Mouse (Mus musculus) layer of hippocampus, adult 18-20 months (tissue): ENCODE results near the gene Ctsd. TPM values are rescaled to one million over a fixed set of nuclear protein-coding genes. Genes with fewer than 3 reads are reported as not detected.

Experiments
- DNase-seq, 2 experiments: peaks; one replicate each; pipeline ENCODE4 v3.0.0; 2022; ENCODE audit warnings: low spot score in 2 of 2
- total RNA-seq, 2 experiments: library from RNA; stranded (reverse); gene quantifications; 2 replicates each; pipeline ENCODE4 v1.2.3; 2021

Gene Ctsd
- total RNA-seq, 2 experiments from 2014 or later = 303 to 349 TPM

- DNase-seq = no peak
These were observed 12.4 kb upstream of the Ctsd start for GRCm38 (mm10) chr7:142400112-142400749.

GRCm38 (mm10) chr7:142399250-142399649 lies 11.4 kb upstream of the Ctsd start:
- no peak for DNase-seq

DNA sequence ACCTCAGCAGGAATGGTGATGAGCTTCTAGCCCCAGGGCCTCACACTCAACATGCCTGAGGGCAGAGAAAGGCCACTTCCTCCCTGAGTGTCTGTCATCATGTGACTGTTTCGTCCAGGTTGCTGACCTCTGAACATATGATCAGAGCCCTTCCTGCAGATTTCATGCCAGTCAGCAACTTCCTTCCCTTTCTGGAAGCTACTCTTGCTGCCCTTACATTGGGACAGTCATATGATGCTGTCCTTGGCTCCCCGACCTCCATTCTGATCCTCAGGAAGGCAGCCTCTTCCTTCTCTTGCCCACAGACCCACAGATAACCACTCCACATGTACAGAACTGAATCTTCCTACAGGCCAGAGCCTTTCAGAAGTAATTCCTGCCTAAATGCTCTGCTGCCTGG lies 10.2 kb upstream of the Ctsd start:
- DNase-seq = no peak

DNA sequence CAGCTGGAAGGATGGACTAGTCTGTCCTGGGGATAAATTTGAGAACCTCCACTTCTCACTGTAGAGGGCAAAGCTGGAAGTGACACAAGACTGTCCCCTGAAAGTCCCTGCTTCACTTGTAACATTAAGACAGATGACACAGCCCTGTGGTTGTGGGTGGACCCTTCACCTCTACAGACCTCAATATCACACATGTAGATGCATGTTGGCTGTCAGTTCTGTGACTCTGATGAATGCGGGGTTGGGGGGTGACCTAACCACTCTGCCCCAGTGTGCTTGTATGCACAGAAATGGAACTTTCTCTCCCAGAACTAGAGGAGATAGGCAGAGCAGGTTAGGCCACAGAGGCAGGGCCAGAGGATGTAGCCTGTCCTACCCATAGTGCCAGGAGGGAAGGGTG lies 8.8 kb upstream of the Ctsd start:
- no peak for DNase-seq

DNA sequence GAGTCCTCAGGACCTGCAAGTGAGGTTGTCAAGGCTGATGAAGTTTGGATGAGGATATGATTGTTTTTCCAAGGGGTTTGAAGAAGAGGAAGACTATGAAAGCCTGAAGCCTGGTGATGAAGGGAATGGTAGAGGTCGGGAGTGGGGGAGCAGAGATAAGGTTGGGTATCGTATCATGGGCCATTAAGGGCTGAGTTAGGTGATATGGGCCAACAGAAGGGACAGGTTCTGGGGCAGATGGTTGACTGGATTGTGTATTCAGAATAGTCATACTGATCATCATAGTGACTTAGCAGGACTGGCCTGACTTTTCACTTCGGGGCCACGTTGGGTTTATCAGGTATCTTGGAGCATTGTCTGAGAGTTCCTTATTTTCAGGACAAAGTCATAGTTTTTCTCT lies 7.6 kb upstream of the Ctsd start:
- no peak for DNase-seq

- DNase-seq = no peak
These were observed 6.7 kb upstream of the Ctsd start for GRCm38 (mm10) chr7:142394261-142395190.

DNA sequence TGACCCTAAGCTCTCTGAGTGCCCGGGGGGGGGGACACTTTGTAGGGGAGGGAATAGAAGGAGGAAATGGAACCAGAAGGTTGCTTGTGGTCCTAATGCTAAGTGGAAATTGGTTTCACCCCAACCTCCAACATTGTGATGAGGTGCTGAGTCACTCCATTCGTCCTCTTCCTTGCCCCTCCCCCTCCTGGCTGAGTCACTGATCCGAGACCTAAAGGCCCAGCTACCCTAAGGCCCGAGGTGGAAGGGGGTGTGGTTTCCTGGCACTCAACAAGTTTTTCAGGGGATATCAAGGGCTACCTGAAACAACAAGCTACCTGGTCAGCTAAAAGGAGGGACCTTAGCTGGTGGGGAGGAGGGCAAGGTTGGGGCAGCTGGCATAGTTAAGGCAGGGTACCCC lies 5.4 kb upstream of the Ctsd start:
- DNase-seq = no peak

DNA sequence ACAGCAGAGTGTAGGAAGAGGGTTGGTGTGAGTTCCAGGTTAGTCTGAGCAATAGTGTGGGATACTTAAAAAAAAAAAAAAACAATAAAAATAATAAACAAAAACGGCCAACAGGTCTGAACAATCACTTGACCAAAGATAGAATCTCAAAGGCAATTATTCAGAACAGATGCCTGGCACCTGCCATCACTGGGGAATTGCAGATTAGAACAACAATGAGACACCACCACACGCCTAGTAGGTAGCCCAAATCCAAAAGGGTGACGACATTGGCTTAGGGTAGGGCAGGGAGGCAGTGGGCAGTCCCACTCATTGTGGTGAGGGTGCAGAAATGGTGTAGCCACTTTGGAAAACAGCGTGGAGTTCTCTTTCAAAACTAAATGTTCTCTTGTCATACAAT lies 3.8 kb upstream of the Ctsd start:
- no peak for DNase-seq

DNA sequence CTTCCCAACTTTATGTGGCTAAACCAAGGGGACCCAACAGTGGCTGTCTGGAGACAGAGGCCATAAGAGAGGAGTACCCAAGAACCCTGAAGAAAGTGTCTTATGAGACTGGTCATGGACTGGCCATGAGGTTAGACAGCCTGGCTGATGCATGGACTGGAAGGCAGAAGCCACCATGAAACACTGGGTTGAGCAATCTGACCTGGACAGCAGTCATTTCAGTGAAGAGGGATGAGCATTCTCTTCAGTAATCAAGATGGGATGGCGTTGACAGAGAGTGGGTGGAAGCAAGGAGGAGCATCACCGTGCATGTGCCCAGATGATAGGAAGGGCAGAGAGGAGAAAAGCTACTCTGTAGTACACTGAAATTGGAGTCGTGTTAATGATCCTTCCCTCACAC lies 3.3 kb upstream of the Ctsd start:
- no peak for DNase-seq

DNA sequence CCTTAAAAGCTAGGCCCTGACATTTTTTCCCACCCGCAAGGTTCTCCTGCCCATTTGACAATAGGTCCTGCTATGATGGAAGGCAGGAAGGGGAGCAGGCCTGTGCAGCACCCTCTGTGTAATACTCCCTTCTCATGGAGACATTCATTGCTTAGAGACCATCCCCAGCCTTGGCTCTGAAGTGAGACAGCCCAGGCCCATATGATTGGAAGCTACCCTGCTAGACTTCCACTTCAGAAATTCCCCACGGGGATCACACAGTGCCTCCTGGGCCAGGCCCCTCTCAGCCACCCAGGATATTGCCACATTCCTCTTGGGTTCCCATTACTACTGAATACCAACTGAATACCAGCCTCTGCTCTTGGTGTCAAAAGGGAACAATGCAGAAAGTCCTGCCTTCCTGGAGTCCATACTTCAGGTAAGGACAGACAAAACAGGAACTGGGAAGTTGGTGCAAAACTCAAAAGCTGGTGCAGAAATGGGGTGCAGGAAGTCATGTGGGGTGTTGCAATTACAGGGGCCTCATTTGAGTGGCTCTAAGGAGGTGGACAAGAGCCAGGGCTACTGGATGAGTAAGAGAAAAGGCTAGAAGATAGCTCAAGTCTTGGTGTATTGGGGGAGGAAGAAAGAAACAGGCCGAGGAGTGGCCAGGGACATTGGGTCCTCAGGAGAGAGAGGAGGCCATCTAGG lies 2.3 kb upstream of the Ctsd start:
- no peak for DNase-seq

- DNase-seq = no peak
These were observed 902 bp upstream of the Ctsd start for GRCm38 (mm10) chr7:142388740-142389139.

DNA sequence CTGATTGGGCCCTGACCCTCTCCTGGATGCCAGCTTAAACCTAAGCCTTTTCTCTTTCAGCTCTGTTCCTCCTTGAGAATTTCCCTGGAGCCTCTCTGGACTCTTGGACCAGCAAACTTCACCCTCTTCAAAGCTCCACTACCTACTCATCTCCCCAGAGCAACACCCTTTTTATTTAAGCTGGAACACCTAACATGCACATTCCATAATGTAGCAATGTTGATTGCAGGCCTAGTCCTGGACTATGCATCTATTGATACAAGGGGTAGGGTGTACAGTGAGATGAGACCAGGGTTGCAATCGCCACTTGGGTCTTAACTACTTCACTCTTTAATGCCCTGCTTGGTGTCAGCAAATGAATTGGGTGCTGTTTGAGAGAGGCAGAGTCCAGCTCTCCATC lies 360 bp upstream of the Ctsd start:
- no peak for DNase-seq

DNA sequence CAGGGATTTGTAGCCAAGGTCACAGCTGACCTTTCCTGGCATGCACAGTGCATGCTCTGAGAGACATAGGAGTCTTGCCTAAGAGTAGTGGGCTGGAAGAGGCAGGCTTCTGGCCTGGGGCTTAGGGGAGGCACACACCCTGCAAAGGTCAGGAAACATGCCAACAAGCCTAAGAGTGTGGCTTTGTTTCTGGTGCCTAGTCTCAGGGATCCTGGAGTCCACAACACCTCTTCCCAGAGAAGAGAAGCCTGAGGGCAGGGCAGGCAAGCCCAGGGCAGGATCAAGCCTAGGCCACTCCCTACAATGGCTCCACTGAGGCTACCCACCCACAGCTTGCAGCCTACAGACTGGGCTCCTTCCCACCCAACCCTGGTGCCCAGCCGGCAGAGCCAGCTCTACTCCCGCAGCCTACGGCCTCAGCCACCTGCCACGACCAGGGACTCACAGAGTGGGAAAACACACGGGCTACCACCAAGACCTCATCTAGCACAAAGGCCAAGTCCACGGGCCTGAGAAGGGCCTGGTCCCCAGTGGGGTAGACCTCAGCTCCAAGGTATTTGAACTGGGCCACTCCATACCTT lies 1.1 kb downstream of the Ctsd start:
- no peak for DNase-seq

DNA sequence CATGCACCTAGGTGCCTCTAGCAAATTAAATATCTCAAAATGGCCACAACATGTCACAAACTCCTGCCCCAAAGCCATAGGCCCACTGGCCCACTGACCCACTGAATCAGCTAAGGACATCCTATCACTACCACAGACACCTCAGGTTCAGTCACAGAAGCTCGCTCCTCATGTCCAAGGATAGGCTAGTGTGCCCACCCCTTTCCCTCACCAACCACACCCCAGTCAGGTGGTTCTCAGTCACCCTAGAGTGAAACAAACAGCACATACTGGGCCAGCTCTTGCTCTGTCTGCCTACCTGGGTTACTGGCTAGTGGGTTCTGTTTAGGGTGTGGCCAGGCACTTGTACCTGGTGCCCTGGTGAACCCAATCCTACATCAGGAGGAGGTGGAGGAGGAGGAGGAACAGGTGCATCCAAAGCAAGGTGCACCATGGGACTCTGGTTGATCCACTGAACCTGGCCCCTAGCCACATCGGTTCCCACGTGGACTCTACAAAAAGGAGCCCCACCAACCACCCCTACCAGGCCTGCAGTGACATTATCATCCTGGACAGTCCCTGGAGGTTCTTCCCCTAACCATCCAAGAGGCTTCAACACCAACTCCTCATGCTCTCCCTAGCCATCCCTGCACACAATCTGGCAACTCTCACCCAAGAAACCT lies 2.0 kb downstream of the Ctsd start:
- DNase-seq = no peak

DNA sequence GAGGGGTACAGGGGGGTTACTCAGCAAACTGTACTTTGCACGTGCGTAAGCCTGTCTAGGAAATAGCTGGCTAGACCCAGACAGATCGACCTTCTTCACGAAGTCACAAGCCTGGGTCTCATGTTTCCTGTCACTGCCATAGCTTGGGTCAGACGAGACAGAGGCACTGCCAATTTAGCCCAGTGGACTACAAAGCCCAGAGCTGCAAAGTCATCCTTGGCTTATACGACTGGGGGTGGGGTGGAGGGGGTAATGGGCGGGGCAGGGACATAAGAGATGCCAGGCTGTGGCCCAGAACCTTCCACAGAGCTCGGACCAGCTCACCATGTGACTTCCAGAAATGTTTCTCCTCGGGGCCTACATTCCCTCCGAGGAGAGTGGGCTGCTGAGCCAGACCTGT lies 3.5 kb downstream of the Ctsd start:
- no peak for DNase-seq

DNA sequence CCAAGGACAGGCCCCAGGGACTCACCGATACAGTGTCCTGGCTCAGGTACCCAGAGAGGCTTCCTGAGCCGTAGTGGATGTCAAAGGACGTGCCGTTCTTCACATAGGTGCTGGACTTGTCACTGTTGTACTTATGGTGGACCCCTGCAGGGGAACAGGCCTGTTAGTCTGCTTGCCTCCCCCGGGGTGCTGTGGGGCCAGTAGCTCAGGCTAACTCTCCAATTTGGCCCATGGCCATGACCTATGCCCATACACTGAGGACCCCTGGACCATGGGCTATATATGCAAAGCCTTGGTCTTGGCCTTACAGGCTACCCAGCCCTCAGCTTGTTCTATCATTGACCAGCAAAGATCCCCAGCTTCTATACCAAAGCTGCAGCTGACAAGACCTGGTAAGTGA lies 5.3 kb downstream of the Ctsd start, which contains the start of gene Gm49369:
Gm49369 (minus strand) TSS at position 101 of the 400 bp plus-strand sequence.
- DNase-seq = no peak

GRCm38 (mm10) chr7:142381175-142381574 lies 6.7 kb downstream of the Ctsd start:
- DNase-seq = no peak

- DNase-seq = no peak
These were observed 8.7 kb downstream of the Ctsd start for GRCm38 (mm10) chr7:142379186-142379585.

GRCm38 (mm10) chr7:142377233-142377925 lies 10.5 kb downstream of the Ctsd start:
- DNase-seq = no peak

DNA sequence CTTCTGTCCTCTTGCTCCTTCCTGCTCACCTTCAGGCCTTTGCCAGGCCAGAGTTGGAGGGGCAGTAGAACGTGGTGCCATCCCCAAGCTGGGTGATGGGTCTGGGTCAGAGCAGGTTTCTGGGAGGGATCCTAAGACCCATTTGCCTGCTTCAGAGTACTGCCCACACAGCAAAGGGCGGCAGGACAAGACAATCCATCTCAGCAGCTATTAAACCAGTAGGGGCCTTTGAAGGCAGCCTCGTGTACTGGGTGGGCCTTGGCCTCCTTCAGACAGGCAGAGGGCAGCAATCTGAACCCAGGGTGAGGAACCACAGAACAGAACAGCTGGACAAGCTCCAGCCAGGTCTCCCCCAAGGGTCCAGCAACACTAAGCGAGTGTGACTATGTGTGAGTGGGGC lies 11.7 kb downstream of the Ctsd start:
- no peak for DNase-seq
